Mouse (Mus musculus): Measurements from ENCODE around the gene Ndufaf7. TPM values are rescaled to one million over a fixed set of nuclear protein-coding genes. Genes with fewer than 3 reads are reported as not detected.

The Ndufaf7 gene
- polyA plus RNA-seq, 1 experiment from 2014 or later = 67.7 TPM

- ATAC-seq = no peak
- 94% methylated on average over 3 of the region's 3 CpGs for WGBS
- Histone ChIP-seq H3K9ac (replicated peaks; ENCODE audit: low read depth, low read length) (no peak overlapping the region), H3K27me3 (replicated peaks; ENCODE audit: control insufficient read depth, insufficient read depth, low read length) (no peaks in the 10 kb centered on the region), H3K4me2 (ENCODE audit: low read length) (no peak overlapping the region), H3K9me3 (ENCODE audit: control insufficient read depth, low read length) (no peaks in the 10 kb centered on the region), H3K27ac (ENCODE audit: low read length) (no peak overlapping the region), H3K4me1 (replicated peaks; ENCODE audit: control insufficient read depth, insufficient read depth, low read length) (no peaks in the 10 kb centered on the region), H3K36me3 (ENCODE audit: control insufficient read depth, insufficient read depth) (no peaks in the 10 kb centered on the region), H3K4me3 (replicated peaks; ENCODE audit: low read length) (no peak overlapping the region)
Observed at GRCm38 (mm10) chr17:78983736-78984135, 46.8 kb downstream of the Ndufaf7 start.

DNA sequence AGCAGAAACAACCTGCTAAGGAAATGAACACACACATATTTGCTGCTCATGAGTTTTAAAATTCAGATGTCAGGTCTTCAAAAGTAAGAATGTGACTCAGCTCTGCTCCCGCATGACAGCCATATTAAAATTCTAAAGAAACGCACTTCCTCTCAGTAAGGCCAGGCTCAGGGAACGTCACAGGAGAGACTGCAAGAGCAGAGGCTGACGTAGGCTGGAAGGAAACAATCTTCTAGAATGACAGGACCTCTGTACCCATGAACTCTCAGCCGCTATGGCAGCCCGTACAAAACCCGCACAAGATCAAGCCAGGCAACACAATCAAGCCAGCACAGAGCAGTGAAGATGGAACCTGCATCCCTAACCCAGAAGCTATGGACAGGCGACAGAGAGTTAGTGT is 52.1 kb downstream of the Ndufaf7 start:
- Histone ChIP-seq H3K27ac (ENCODE audit: low read length) (no peak overlapping the region), H3K9me3 (ENCODE audit: control insufficient read depth, low read length) (no peaks in the 10 kb centered on the region), H3K9ac (replicated peaks; ENCODE audit: low read depth, low read length) (no peak overlapping the region), H3K4me3 (replicated peaks; ENCODE audit: low read length) (no peak overlapping the region), H3K36me3 (ENCODE audit: control insufficient read depth, insufficient read depth) (no peaks in the 10 kb centered on the region), H3K27me3 (replicated peaks; ENCODE audit: control insufficient read depth, insufficient read depth, low read length) (no peaks in the 10 kb centered on the region), H3K4me1 (replicated peaks; ENCODE audit: control insufficient read depth, insufficient read depth, low read length) (no peaks in the 10 kb centered on the region), H3K4me2 (ENCODE audit: low read length) (no peak overlapping the region)
- ATAC-seq = no peak
- WGBS = 88% methylated on average over 8 of the region's 8 CpGs

GRCm38 (mm10) chr17:78991549-78991948 is 54.6 kb downstream of the Ndufaf7 start:
- H3K9me3 ChIP-seq (ENCODE audit: control insufficient read depth, low read length) = no peaks in the 10 kb centered on the region
- H3K27me3 ChIP-seq (replicated peaks; ENCODE audit: control insufficient read depth, insufficient read depth, low read length) = no peaks in the 10 kb centered on the region
- H3K36me3 ChIP-seq (ENCODE audit: control insufficient read depth, insufficient read depth) = no peaks in the 10 kb centered on the region
- H3K27ac ChIP-seq (ENCODE audit: low read length) = no peak overlapping the region
- H3K9ac ChIP-seq (replicated peaks; ENCODE audit: low read depth, low read length) = no peak overlapping the region
- no peak overlapping the region for H3K4me2 ChIP-seq (ENCODE audit: low read length)
- H3K4me3 ChIP-seq (replicated peaks; ENCODE audit: low read length) = no peak overlapping the region
- ATAC-seq = no peak
- no peaks in the 10 kb centered on the region; the same call in none of the 2 replicates for H3K4me1 ChIP-seq (replicated peaks; ENCODE audit: control insufficient read depth, insufficient read depth, low read length)
- WGBS = 97% methylated on average over 2 of the region's 2 CpGs

- Histone ChIP-seq H3K9me3 (ENCODE audit: control insufficient read depth, low read length) (no peaks in the 10 kb centered on the region), H3K4me3 (replicated peaks; ENCODE audit: low read length) (no peak overlapping the region), H3K27me3 (replicated peaks; ENCODE audit: control insufficient read depth, insufficient read depth, low read length) (no peaks in the 10 kb centered on the region), H3K9ac (replicated peaks; ENCODE audit: low read depth, low read length) (no peak overlapping the region), H3K4me2 (ENCODE audit: low read length) (no peak overlapping the region), H3K4me1 (replicated peaks; ENCODE audit: control insufficient read depth, insufficient read depth, low read length) (no peaks in the 10 kb centered on the region; the same call in none of the 2 replicates), H3K36me3 (ENCODE audit: control insufficient read depth, insufficient read depth) (no peaks in the 10 kb centered on the region), H3K27ac (ENCODE audit: low read length) (no peak overlapping the region)
- ATAC-seq = no peak
- 70% methylated on average over 9 of the region's 9 CpGs for WGBS
Observed at GRCm38 (mm10) chr17:78992303-78993027, 55.5 kb downstream of the Ndufaf7 start.

- peak; percentile 69; the same call in 1 of the 2 replicates for ATAC-seq
- Histone ChIP-seq H3K27me3 (replicated peaks; ENCODE audit: control insufficient read depth, insufficient read depth, low read length) (no peaks in the 10 kb centered on the region), H3K36me3 (ENCODE audit: control insufficient read depth, insufficient read depth) (no peaks in the 10 kb centered on the region)
Observed at GRCm38 (mm10) chr17:78993670-78994069, 56.7 kb downstream of the Ndufaf7 start.

DNA sequence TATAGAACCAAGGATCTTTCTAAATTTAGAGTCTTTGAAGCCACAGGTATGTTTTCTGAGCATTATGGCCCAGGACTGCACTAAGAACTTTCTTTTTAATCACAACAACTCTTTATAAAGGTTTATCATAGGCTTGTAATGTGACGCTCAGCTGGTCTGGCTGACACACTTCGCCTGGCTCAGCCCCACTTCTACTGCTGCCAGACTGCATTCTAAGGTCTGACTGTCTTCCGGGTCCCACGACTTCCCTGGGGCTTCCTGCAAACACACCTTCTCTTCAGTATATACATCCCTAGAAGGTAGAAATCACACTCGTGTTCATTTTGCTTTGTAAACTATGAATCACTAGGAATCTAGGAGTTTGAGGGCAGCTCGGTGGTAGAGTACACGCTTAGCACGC is 57.4 kb downstream of the Ndufaf7 start:
- Histone ChIP-seq H3K9ac (replicated peaks; ENCODE audit: low read depth, low read length) (no peak overlapping the region), H3K27ac (ENCODE audit: low read length) (no peak overlapping the region), H3K36me3 (ENCODE audit: control insufficient read depth, insufficient read depth) (no peaks in the 10 kb centered on the region), H3K27me3 (replicated peaks; ENCODE audit: control insufficient read depth, insufficient read depth, low read length) (no peaks in the 10 kb centered on the region), H3K4me1 (replicated peaks; ENCODE audit: control insufficient read depth, insufficient read depth, low read length) (no peaks in the 10 kb centered on the region; the same call in none of the 2 replicates), H3K9me3 (ENCODE audit: control insufficient read depth, low read length) (no peaks in the 10 kb centered on the region), H3K4me2 (ENCODE audit: low read length) (no peak overlapping the region), H3K4me3 (replicated peaks; ENCODE audit: low read length) (no peak overlapping the region)
- WGBS = 87% methylated on average over 8 of the region's 8 CpGs
- no peak for ATAC-seq

More at GRCm38 (mm10) chr17:78993670-78994069, 56.7 kb downstream of the Ndufaf7 start:
- H3K4me3 ChIP-seq (replicated peaks; ENCODE audit: low read length) = no peak overlapping the region
- no peak overlapping the region for H3K4me2 ChIP-seq (ENCODE audit: low read length)
- no peak overlapping the region for H3K9ac ChIP-seq (replicated peaks; ENCODE audit: low read depth, low read length)
- no peaks in the 10 kb centered on the region; the same call in none of the 2 replicates for H3K4me1 ChIP-seq (replicated peaks; ENCODE audit: control insufficient read depth, insufficient read depth, low read length)
- no peaks in the 10 kb centered on the region for H3K9me3 ChIP-seq (ENCODE audit: control insufficient read depth, low read length)
- 47% methylated on average over 2 of the region's 2 CpGs for WGBS
- no peak overlapping the region for H3K27ac ChIP-seq (ENCODE audit: low read length)

- ATAC-seq = no peak
- Histone ChIP-seq H3K9ac (replicated peaks; ENCODE audit: low read depth, low read length) (no peak overlapping the region), H3K4me1 (replicated peaks; ENCODE audit: control insufficient read depth, insufficient read depth, low read length) (no peaks in the 10 kb centered on the region; the same call in none of the 2 replicates), H3K36me3 (ENCODE audit: control insufficient read depth, insufficient read depth) (no peaks in the 10 kb centered on the region), H3K4me3 (replicated peaks; ENCODE audit: low read length) (no peak overlapping the region), H3K9me3 (ENCODE audit: control insufficient read depth, low read length) (no peaks in the 10 kb centered on the region), H3K27ac (ENCODE audit: low read length) (no peak overlapping the region), H3K27me3 (replicated peaks; ENCODE audit: control insufficient read depth, insufficient read depth, low read length) (no peaks in the 10 kb centered on the region), H3K4me2 (ENCODE audit: low read length) (no peak overlapping the region)
- WGBS = 79% methylated on average over 9 of the region's 9 CpGs
Observed at GRCm38 (mm10) chr17:78994931-78995820, 58.2 kb downstream of the Ndufaf7 start.

Other genes starting within 250 kb of the Ndufaf7 start
- 6.1 and 6.4 TPM in 2 replicates for gene Strn, start 199.9 kb upstream of the Ndufaf7 start, polyA plus RNA-seq (2015; fragmentation: Nextera tagmentation; extraction: Ambion mirVana)
- 24.8 and 27.5 TPM in 2 replicates for gene Heatr5b, start 101.8 kb upstream of the Ndufaf7 start, polyA plus RNA-seq (2015; fragmentation: Nextera tagmentation; extraction: Ambion mirVana)
- 49.5 and 53.5 TPM in 2 replicates for gene Gpatch11, start 101.6 kb upstream of the Ndufaf7 start, polyA plus RNA-seq (2015; fragmentation: Nextera tagmentation; extraction: Ambion mirVana)
- gene Eif2ak2, start 54.6 kb upstream of the Ndufaf7 start, polyA plus RNA-seq (2015; fragmentation: Nextera tagmentation; extraction: Ambion mirVana) = 2.2 and 3.1 TPM in 2 replicates
- gene Sult6b1, start 30.1 kb upstream of the Ndufaf7 start, polyA plus RNA-seq (2015; fragmentation: Nextera tagmentation; extraction: Ambion mirVana) = not detected in 2 replicates
- 100 and 108 TPM in 2 replicates for gene Cebpzos, start 20.6 kb upstream of the Ndufaf7 start, polyA plus RNA-seq (2015; fragmentation: Nextera tagmentation; extraction: Ambion mirVana)
- 50.5 and 58.2 TPM in 2 replicates for gene Cebpz, start 70 bp upstream of the Ndufaf7 start, polyA plus RNA-seq (2015; fragmentation: Nextera tagmentation; extraction: Ambion mirVana)
- 27.0 and 36.6 TPM in 2 replicates for gene Prkd3, start 83.7 kb downstream of the Ndufaf7 start, polyA plus RNA-seq (2015; fragmentation: Nextera tagmentation; extraction: Ambion mirVana)
- 13.4 and 13.5 TPM in 2 replicates for gene Qpct, start 114.8 kb downstream of the Ndufaf7 start, polyA plus RNA-seq (2015; fragmentation: Nextera tagmentation; extraction: Ambion mirVana)